Mouse (Mus musculus): ENCODE measurements around the gene Gfod2.

Gfod2 gene

DNA sequence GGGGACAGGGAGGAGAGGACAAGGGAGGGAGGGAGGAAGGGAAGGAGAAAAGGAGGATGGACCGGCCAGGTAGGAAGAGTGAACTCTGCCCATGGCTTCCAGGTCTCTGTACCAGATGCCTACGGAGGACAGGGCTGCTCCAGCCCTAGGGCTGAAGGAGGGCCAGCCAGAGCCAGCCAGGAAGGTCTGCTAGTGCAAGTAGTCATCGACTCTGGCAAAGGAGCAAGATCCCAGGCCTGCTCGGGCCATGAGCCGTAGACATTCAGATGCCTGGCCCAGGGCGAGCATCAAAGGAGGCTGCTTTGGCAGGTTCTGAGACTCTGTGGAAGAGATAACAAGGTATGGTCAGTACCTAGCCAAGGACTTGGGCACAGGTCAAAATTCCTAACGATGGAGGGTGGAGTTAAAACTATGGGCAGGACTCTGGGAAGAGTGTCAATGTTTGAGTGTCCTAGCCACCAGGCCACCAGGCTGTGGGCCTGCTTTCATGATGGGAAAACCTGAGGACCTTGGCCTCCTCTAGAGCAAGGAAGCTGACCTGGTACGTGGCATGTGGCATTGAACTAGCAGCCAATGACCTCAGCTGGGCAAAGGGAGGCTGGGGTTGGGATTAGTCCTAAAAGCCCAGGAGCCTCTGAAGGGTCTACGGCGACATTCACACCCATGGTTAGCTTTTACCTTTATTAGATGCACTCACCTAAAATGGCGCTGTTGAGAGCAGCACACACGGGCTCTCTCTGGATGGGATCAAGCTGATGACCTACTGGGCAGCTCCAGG, 13.1 kb upstream of the Gfod2 start:
- in situ Hi-C loops (cut with MboI; ENCODE audit: low pct_unique_long_range_greater_than_20kb in 1 of 2, low sequenced_read_pairs in 2 of 2, unreplicated experiment in 1 of 2) = no loop called here

- in situ Hi-C loops (cut with MboI; ENCODE audit: low pct_unique_long_range_greater_than_20kb in 1 of 2, low sequenced_read_pairs in 2 of 2, unreplicated experiment in 1 of 2) = no loop called here
These were observed 12.1 kb upstream of the Gfod2 start for GRCm38 (mm10) chr8:105770609-105771008.

GRCm38 (mm10) chr8:105768485-105769257, 10.2 kb upstream of the Gfod2 start:
- in situ Hi-C loops (cut with MboI; ENCODE audit: low pct_unique_long_range_greater_than_20kb in 1 of 2, low sequenced_read_pairs in 2 of 2, unreplicated experiment in 1 of 2) = no loop called here

GRCm38 (mm10) chr8:105757796-105758276, 628 bp downstream of the Gfod2 start:
- in situ Hi-C loops (cut with MboI; ENCODE audit: low pct_unique_long_range_greater_than_20kb in 1 of 2, low sequenced_read_pairs in 2 of 2, unreplicated experiment in 1 of 2) = no loop called here

DNA sequence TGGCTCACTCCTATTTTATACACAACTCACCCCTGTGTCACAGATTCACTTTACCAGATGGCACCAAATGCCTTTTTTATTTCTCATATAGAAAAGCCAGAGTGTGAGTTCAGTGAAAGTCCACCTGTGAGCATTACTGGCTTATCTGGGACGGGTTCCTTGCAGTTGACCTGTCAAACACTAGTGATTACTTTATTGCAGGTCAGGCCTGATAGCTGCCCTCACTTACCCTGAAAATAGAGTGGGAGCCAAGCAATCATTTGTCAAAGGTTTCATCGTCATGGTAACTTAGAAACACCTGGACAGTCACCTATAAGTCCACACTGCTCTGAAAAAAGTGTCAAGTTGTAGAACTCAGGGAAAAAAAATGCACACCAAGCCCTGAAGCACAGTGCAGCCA, 3.8 kb downstream of the Gfod2 start:
- in situ Hi-C loops (cut with MboI; ENCODE audit: low pct_unique_long_range_greater_than_20kb in 1 of 2, low sequenced_read_pairs in 2 of 2, unreplicated experiment in 1 of 2) = no loop called here

DNA sequence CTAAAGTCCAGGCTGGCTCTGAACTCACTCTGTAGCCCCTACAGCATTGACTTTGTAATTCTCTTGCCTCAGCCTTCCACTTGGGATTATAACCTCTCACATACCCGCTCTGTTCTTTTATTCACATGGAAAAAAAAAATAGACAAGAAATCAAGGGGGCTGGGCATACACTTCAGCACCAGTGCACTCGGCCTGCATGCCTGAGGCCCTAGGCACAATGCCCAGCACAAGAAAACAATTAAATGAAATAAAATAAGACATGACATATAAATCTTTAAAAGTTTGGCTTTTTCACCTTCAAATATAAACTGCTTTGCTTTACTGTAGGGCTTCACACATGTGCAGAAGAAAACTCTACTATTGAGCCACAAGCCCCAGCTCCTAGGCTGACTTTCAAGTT, 4.5 kb downstream of the Gfod2 start:
- in situ Hi-C loops (cut with MboI; ENCODE audit: low pct_unique_long_range_greater_than_20kb in 1 of 2, low sequenced_read_pairs in 2 of 2, unreplicated experiment in 1 of 2) = no loop called here

DNA sequence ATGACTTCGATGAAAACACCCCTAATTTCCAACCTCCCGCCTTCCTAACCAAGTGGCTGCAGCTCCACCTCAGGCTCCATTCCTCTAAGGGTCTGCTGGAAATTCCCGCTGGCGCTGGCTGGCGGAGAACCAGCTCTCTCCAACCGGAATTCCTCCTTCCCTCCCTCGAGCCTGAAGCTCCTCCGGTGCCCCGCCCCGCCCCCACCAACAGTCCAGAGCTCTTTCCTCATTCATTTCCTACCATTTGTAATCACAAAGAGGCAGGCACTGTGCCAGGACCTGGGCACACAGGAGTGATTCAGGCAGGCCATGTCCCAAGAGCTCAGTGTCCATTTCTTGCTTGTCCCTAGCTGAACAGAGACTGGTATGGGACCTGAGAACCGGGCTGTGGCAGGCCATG, 7.9 kb downstream of the Gfod2 start:
- in situ Hi-C loops (cut with MboI; ENCODE audit: low pct_unique_long_range_greater_than_20kb in 1 of 2, low sequenced_read_pairs in 2 of 2, unreplicated experiment in 1 of 2) = no loop called here

GRCm38 (mm10) chr8:105743301-105743700, 15.2 kb downstream of the Gfod2 start:
- in situ Hi-C loops (cut with MboI; ENCODE audit: low pct_unique_long_range_greater_than_20kb in 1 of 2, low sequenced_read_pairs in 2 of 2, unreplicated experiment in 1 of 2) = no loop called here

- in situ Hi-C loops (cut with MboI; ENCODE audit: low pct_unique_long_range_greater_than_20kb in 1 of 2, low sequenced_read_pairs in 2 of 2, unreplicated experiment in 1 of 2) = no loop called here
These were observed 19.2 kb downstream of the Gfod2 start for GRCm38 (mm10) chr8:105739216-105739615.

- in situ Hi-C loops (cut with MboI; ENCODE audit: low pct_unique_long_range_greater_than_20kb in 1 of 2, low sequenced_read_pairs in 2 of 2, unreplicated experiment in 1 of 2) = no loop called here
These were observed 26.3 kb downstream of the Gfod2 start for GRCm38 (mm10) chr8:105732186-105732585.

GRCm38 (mm10) chr8:105727397-105728124, 30.9 kb downstream of the Gfod2 start:
- in situ Hi-C loops (cut with MboI; ENCODE audit: low pct_unique_long_range_greater_than_20kb in 1 of 2, low sequenced_read_pairs in 2 of 2, unreplicated experiment in 1 of 2) = no loop called here

DNA sequence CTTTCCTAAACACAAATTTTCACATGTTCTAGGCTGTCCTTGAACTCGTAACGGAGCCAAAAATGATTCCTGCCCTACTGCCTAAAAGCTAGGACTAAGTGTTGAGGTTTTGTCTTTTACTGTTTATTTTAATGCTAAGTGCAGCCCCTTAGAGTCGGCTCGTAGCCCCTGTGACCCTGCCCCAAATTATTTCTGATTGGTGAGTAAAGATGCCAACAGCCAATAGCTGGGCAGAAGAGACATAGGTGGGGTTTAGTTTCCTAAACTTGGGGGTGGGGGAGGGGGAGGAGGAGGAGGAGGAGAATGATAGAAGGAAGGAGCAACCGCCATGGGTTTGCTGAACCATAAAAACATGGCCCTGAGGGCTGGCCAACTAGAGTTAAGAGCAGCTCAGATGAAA, 32.7 kb downstream of the Gfod2 start:
- in situ Hi-C loops (cut with MboI; ENCODE audit: low pct_unique_long_range_greater_than_20kb in 1 of 2, low sequenced_read_pairs in 2 of 2, unreplicated experiment in 1 of 2) = no loop called here

- in situ Hi-C loops (cut with MboI; ENCODE audit: low pct_unique_long_range_greater_than_20kb in 1 of 2, low sequenced_read_pairs in 2 of 2, unreplicated experiment in 1 of 2) = no loop called here
These were observed 35.6 kb downstream of the Gfod2 start for GRCm38 (mm10) chr8:105722861-105723260.

DNA sequence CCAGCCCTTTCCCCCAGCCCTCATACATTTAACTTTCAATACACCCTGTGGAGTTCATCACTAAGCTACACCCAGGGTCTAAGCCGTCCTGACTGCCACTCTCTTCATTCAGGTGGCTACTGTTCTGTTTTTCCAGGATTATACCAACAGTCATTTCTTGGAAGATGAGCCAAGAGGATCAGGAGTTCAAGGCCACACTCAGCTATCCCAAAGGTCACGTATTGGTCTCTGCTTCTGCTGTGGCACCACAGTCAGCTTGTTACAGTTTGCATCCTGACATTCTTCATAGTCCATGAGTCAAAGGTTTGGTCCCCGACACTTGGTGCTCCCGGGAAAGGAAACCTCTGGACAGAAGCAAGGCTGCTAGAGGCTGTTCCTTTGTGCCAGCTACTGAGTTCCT, 38.8 kb downstream of the Gfod2 start:
- in situ Hi-C loops (cut with MboI; ENCODE audit: low pct_unique_long_range_greater_than_20kb in 1 of 2, low sequenced_read_pairs in 2 of 2, unreplicated experiment in 1 of 2) = loop anchor here in 1 of 2 experiments (10.0 kb wide), 2 partner anchors 205 to 295 kb away; partner anchors contain the start of gene Ddx28

DNA sequence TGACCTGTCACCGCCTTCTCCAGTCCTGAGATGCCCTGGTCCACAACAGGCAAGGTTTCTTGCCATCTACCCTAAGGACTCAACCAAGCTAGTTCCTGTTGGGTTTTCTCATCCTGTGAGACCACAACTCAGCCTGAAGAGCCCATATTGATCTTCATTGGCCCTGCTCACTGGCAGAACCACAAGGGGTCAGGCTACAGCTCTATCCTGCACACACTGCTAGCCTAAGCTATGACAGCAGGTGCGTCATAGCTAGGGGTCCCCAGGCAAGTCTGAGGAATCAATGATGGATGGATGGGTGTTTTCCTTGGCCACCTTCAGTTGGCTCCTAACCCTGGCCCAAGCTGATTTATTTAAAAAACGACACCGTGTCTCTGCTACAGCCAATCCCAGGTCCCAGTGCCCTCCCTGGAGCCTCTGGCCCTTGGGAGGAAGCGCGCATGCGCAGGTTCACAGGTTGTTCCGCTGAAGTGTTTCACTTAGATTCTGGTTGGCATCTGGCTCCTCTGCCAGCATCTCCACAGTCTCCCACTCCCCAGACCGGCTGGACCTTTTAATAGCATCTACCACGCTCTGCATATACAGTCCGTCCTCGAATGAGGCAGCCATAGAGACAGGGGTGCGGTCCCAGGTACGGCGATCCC, 42.0 kb downstream of the Gfod2 start:
- in situ Hi-C loops (cut with MboI; ENCODE audit: low pct_unique_long_range_greater_than_20kb in 1 of 2, low sequenced_read_pairs in 2 of 2, unreplicated experiment in 1 of 2) = loop anchor here in 1 of 2 experiments (10.0 kb wide), 2 partner anchors 208 to 298 kb away; partner anchors contain the start of gene Ddx28

- in situ Hi-C loops (cut with MboI; ENCODE audit: low pct_unique_long_range_greater_than_20kb in 1 of 2, low sequenced_read_pairs in 2 of 2, unreplicated experiment in 1 of 2) = loop anchor here in 1 of 2 experiments (10.0 kb wide), 2 partner anchors 210 to 300 kb away; partner anchors contain the start of gene Ddx28
These were observed 43.4 kb downstream of the Gfod2 start for GRCm38 (mm10) chr8:105715042-105715441.

GRCm38 (mm10) chr8:105714139-105714538, 44.3 kb downstream of the Gfod2 start:
- in situ Hi-C loops (cut with MboI; ENCODE audit: low pct_unique_long_range_greater_than_20kb in 1 of 2, low sequenced_read_pairs in 2 of 2, unreplicated experiment in 1 of 2) = loop anchor here in 1 of 2 experiments (5.0 to 10.0 kb wide), 3 partner anchors 68 to 301 kb away; partner anchors contain the start of gene Ddx28

DNA sequence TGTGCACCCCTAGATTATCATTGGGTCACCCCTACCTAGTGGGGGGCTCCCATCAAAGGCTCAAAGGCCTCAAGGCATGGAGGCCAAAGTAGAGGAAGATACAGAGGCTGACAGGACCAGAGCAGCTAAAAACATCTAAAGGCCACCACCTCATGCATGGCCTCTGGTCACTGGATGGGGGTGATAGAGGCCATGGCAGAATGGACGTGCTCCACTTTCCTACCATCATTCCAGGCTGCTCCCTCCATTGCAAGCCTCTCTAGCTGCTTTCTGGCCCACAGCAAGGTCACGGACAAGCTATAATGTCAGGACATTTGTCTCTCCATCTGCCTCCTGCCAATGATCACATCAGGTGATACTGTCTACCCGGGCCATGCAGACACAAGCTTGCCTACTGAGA, 46.2 kb downstream of the Gfod2 start:
- in situ Hi-C loops (cut with MboI; ENCODE audit: low pct_unique_long_range_greater_than_20kb in 1 of 2, low sequenced_read_pairs in 2 of 2, unreplicated experiment in 1 of 2) = loop anchor here in 1 of 2 experiments (5.0 to 10.0 kb wide), 3 partner anchors 70 to 303 kb away; partner anchors contain the start of gene Ddx28

Measured in mouse embryonic stem cell (cell line).